Mouse (Mus musculus) layer of hippocampus, adult 11-12 months (tissue): ENCODE measurements around the gene Pld6.
"Not testable (repeated sequence)": the region's sequence is repeated elsewhere in the genome, so short reads cannot be mapped to it uniquely, and the experiment has no call there.

Experiments
- DNase-seq: peaks from one replicate; pipeline ENCODE4 v3.0.0; 2022; ENCODE audit warnings: low spot score

The Pld6 gene

DNA sequence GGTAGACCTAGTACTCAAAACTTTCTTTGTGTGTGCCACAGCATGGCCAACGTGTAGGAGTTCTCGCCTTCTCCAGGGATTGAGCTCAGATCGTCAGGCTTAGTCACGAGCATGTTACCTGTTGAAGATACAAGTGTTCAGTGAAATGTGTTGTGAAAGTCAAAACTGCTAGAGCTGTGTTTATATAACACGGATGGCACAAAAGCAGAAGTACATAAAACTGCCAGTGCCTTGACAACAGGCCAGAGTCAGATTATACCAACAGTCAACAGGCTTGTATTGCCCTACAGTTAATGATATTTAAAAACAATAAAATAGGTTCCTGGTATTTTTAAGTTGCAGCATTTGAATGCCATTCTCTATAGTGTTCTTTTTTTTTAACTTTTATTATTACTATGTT lies 41.6 kb downstream of the Pld6 start:
- no peak for DNase-seq

DNA sequence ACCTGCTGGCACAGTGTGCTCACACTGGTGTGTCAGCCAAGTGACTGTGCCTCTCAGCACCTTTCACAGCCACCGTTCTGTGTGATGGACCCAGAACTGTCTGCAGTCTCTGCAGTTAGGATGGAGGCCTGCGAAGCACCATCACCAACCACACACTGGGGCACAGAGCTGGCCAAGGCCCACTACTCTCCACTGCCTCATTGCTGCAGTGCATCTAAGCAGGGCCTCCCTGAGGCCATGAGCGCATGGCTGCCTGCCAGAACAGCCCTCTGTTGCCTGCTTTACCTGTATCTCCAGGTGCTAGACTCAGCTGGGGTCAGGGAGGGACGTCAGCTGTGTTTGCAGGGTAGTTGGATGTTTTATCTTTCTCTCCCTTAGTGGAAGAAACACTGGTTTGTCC lies 43.1 kb downstream of the Pld6 start:
- no peak for DNase-seq

- DNase-seq: no peak
Measured at GRCm38 (mm10) chr11:59743712-59744111, 43.7 kb downstream of the Pld6 start.

DNA sequence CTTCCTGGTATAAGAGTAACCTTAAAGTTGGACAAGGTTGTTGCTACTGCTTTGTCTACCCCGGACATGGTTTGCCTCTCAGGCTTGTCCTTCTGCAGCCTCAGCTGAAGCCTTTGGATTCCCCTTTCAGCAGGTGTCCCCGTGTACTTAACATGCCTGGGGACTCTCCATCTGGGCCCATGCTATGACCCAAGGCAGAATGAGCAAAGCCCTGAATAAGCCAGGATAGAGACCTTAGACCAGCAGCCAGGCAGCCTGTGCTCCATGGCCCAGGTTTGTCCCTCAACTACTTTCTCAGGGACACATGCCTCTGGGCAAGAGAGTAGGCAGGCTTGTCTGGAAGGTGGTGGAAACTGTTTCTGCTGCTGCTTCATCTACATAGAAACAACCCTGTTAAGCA lies 44.1 kb downstream of the Pld6 start:
- no peak for DNase-seq

- DNase-seq: no peak
Measured at GRCm38 (mm10) chr11:59741915-59742314, 45.5 kb downstream of the Pld6 start.

DNA sequence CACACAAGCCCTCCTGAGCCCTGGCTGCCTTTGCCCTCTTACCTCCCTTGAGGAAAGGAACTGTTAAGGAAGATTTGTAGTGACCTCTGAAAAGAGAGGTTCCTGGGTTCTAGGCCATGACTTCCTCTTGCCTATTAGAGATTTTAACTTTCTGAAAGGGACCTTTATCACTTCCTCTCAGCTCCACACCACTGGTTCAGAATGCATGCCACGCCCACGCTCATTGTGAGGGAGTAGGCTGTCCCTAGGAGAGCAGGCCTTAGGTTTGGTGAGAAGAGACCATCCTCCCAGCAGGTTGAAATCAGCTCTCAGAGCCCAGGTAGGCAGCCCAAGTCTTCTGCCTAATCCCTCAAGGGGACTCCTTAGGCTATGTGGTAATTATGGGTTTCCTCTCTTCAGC lies 47.4 kb downstream of the Pld6 start:
- DNase-seq: no peak

DNA sequence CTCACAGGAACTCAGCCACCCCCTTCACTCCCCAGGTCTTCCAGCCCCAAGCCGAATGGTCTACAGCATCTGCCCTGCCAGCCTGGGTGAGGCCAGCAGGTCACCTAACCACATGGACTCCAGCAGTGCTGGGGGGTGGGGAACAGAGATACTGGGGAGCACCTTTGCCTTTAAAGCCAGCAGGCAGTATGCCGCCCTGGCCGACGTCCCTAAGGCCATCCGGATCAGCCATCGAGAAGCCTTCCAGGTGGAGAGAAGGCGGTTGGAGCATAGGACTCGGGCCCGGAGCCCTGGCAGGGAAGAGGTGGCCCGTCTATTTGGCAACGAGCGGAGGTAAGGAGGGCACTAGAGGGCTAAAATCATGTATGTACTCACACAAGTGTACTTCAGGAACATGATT lies 50.2 kb downstream of the Pld6 start:
- DNase-seq: no peak

GRCm38 (mm10) chr11:59735938-59736337 lies 51.5 kb downstream of the Pld6 start:
- DNase-seq: not testable (repeated sequence)

DNA sequence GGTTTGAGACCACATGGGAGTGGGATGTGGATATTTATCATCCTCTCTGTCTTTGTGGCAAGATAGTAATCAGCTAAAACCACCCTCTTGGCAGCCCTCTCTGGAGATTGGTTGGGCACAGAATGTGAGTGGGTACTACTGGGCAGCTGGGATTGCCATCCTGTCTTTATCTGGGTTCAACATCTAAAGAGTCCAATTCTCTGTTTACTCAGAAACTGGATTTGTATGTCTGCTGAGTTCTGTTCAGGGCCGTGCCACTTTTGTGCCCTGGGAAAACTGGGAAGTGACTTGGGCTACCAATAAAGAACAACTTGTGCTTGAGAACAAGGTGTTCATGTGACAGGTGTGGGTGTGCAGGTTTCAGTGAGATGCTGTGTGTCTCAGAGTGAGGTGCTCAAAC lies 53.1 kb downstream of the Pld6 start:
- DNase-seq: no peak
